Comparison of ENCODE assay signal across 8 mouse cellular contexts in genomic region chr9:35044458-35044857, GRCm38 (mm10).
DNase-seq lines count a peak whose midpoint lies in the region; ATAC-seq and TF ChIP-seq lines count a peak whose summit lies in the region.

No protein-coding gene starts in this region.

- TF ChIP-seq POLR2A in testis, adult 2 months (IDR thresholded peaks at IDR 0.05; ENCODE audit: control insufficient read depth, low read depth, low read length), result no peak

- ATAC-seq in forebrain, embryonic 11.5 days (replicated peaks; ENCODE audit: low FRiP score), result peak; percentile 66
- no peak for ATAC-seq in forebrain, embryonic 15.5 days (replicated peaks)
- ATAC-seq in limb, embryonic 12.5 days (ENCODE audit: insufficient number of reproducible peaks, insufficient read depth, low FRiP score, low TSS enrichment, low read depth), result 0 out of 2 replicates have a peak, but pooled peaks have one; percentile 23
- peak; percentile 23; the same call in 1 of the 2 replicates for ATAC-seq in stomach, embryonic 15.5 days (ENCODE audit: insufficient read depth, low FRiP score, low read depth)

- WGBS in forebrain, embryonic 11.5 days, result 9% methylated on average over 15 of the region's 15 CpGs
- 7% methylated on average over 15 of the region's 15 CpGs for WGBS in forebrain, embryonic 15.5 days
- WGBS in limb, embryonic 12.5 days, result 2% methylated on average over 15 of the region's 15 CpGs
- 22% methylated on average over 15 of the region's 15 CpGs for WGBS in stomach, embryonic 15.5 days

- H3K36me3 ChIP-seq in forebrain, embryonic 11.5 days (ENCODE audit: control insufficient read depth, insufficient read depth, low read length), result no peaks in the 10 kb centered on the region; the same call in 1 of the 2 replicates
- no peaks in the 10 kb centered on the region for H3K36me3 ChIP-seq in forebrain, embryonic 15.5 days
- no peaks in the 10 kb centered on the region for H3K36me3 ChIP-seq in testis, adult 2 months (ENCODE audit: control insufficient read depth, insufficient read depth, low read length)
- peaks cover 22% of the 10 kb centered on the region for H3K36me3 ChIP-seq in limb, embryonic 12.5 days
- H3K36me3 ChIP-seq in stomach, embryonic 15.5 days, result no peaks in the 10 kb centered on the region

- no peak overlapping the region for H3K4me2 ChIP-seq in forebrain, embryonic 11.5 days (ENCODE audit: low read depth, low read length, severe bottlenecking)
- no peak overlapping the region for H3K4me2 ChIP-seq in forebrain, embryonic 15.5 days (replicated peaks)
- peak overlapping the region; percentile 30 for H3K4me2 ChIP-seq in limb, embryonic 12.5 days
- H3K4me2 ChIP-seq in stomach, embryonic 15.5 days, result no peak overlapping the region

- H3K4me3 ChIP-seq in forebrain, embryonic 11.5 days (ENCODE audit: low read depth, low read length), result no peak overlapping the region
- no peak overlapping the region for H3K4me3 ChIP-seq in forebrain, embryonic 15.5 days
- no peak overlapping the region for H3K4me3 ChIP-seq in testis, adult 2 months (ENCODE audit: control insufficient read depth, low read depth, low read length)
- no peak overlapping the region for H3K4me3 ChIP-seq in limb, embryonic 12.5 days (replicated peaks)
- H3K4me3 ChIP-seq in stomach, embryonic 15.5 days (replicated peaks), result no peak overlapping the region

- peaks cover 14% of the 10 kb centered on the region; the same call in 1 of the 2 replicates for H3K4me1 ChIP-seq in forebrain, embryonic 11.5 days (replicated peaks; ENCODE audit: control insufficient read depth, insufficient read depth, low read length)
- peaks cover 22% of the 10 kb centered on the region for H3K4me1 ChIP-seq in forebrain, embryonic 15.5 days
- peaks cover 12% of the 10 kb centered on the region for H3K4me1 ChIP-seq in testis, adult 2 months (ENCODE audit: control insufficient read depth, insufficient read depth, low read length)
- peaks cover 33% of the 10 kb centered on the region for H3K4me1 ChIP-seq in limb, embryonic 12.5 days (replicated peaks)
- H3K4me1 ChIP-seq in stomach, embryonic 15.5 days, result peaks cover 19% of the 10 kb centered on the region

- H3K9me3 ChIP-seq in forebrain, embryonic 11.5 days (ENCODE audit: control insufficient read depth, low read length), result no peaks in the 10 kb centered on the region
- no peaks in the 10 kb centered on the region for H3K9me3 ChIP-seq in forebrain, embryonic 15.5 days
- H3K9me3 ChIP-seq in limb, embryonic 12.5 days, result no peaks in the 10 kb centered on the region
- H3K9me3 ChIP-seq in stomach, embryonic 15.5 days, result no peaks in the 10 kb centered on the region

- H3K9ac ChIP-seq in forebrain, embryonic 11.5 days (ENCODE audit: low read length), result peak overlapping the region; percentile 4; the same call in 1 of the 2 replicates
- H3K9ac ChIP-seq in forebrain, embryonic 15.5 days (replicated peaks), result no peak overlapping the region
- H3K9ac ChIP-seq in limb, embryonic 12.5 days (replicated peaks), result no peak overlapping the region
- no peak overlapping the region for H3K9ac ChIP-seq in stomach, embryonic 15.5 days

- TF ChIP-seq CTCF in testis, adult 2 months (IDR thresholded peaks at IDR 0.05; ENCODE audit: control insufficient read depth, insufficient read depth, insufficient replicate concordance, low read depth, low read length), result no peak

- DNase-seq in forebrain, embryonic 11.5 days (ENCODE audit: low spot score), result peak; percentile 79
- DNase-seq in testis, postnatal 14 days (ENCODE audit: low spot score), result no peak
- DNase-seq in cerebellum, adult 18-20 months, result no peak
- no peak for DNase-seq in T-cell, adult 2 months (ENCODE audit: low spot score)

- H3K27ac ChIP-seq in forebrain, embryonic 11.5 days (ENCODE audit: low read depth, low read length), result no peak overlapping the region
- H3K27ac ChIP-seq in forebrain, embryonic 15.5 days (replicated peaks), result no peak overlapping the region
- peak overlapping the region; percentile 77 for H3K27ac ChIP-seq in testis, adult 2 months (ENCODE audit: control insufficient read depth, insufficient read depth, low read depth, low read length)
- H3K27ac ChIP-seq in limb, embryonic 12.5 days, result peak overlapping the region; percentile 70; the same call in 1 of the 2 replicates
- H3K27ac ChIP-seq in stomach, embryonic 15.5 days, result peak overlapping the region; percentile 85

- H3K27me3 ChIP-seq in forebrain, embryonic 11.5 days (ENCODE audit: control insufficient read depth, insufficient read depth, low read length), result no peaks in the 10 kb centered on the region
- H3K27me3 ChIP-seq in forebrain, embryonic 15.5 days, result no peaks in the 10 kb centered on the region
- no peaks in the 10 kb centered on the region for H3K27me3 ChIP-seq in testis, adult 2 months (ENCODE audit: control insufficient read depth, insufficient read depth, low read length)
- no peaks in the 10 kb centered on the region for H3K27me3 ChIP-seq in limb, embryonic 12.5 days
- no peaks in the 10 kb centered on the region for H3K27me3 ChIP-seq in stomach, embryonic 15.5 days (replicated peaks)

Comparison
In these comparisons a context has a peak if more than half of its experiments do, and no peak if none do; other contexts are left out.
1. H3K27ac ChIP-seq: peak in testis, adult 2 months (single experiment), limb, embryonic 12.5 days (single experiment) and stomach, embryonic 15.5 days (single experiment); none in forebrain, embryonic 11.5 days (single experiment) and forebrain, embryonic 15.5 days (single experiment).